Mouse (Mus musculus) liver (tissue): ENCODE measurements around the gene Egln3.

Experiments
- DNase-seq: peaks from one replicate; pipeline ENCODE4 v3.0.0-alpha.2; 2020; ENCODE audit warnings: mixed read lengths

Egln3 gene

GRCm38 (mm10) chr12:54203656-54204045 lies at the start of gene Egln3:
TSS of gene Egln3 (minus strand) at chr12:54203860.
- DNase-seq: peak; percentile 79

GRCm38 (mm10) chr12:54253449-54253848 lies 49.8 kb upstream of the Egln3 start:
- no peak for DNase-seq

DNA sequence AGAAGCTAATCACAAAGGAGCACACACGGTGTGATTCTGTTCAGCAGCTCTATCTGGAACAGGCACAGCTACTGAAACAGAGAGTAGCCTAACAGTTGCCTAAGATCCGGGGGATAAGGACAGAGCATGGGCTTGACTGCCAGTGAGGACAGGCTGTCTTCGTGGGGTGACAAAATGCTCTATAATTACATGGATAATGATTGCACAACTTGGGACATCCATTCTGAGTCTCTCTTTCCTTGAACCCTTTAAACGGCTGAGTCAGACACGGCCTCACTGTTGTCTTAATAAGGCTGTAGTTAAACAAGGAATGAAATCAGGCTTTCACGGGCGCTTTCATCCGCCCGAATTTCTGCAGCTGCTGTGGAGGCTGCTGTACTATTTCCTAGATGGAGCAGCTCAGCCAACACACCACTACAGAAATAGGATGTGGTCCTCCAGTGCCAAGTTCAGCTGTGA lies 48.3 kb upstream of the Egln3 start:
- DNase-seq: no peak

DNA sequence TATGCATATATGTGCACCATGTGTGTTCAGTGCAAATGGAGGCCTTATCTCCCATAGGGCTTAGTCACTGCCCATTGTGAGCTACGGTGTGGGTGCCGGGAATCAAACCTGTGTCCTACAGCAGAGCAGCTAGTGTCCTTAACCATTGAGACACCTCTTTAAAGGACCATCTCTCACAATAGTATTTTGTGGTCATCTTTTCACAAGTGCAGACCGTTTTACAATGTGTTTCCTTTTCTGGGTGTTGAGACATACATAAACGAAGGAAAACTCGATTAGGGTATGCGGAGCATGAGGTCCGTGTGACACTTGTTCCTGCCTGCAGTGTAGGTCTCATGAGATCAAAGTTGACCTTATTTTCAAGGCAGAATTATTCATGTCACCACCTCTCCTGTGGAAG lies 44.2 kb upstream of the Egln3 start:
- no peak for DNase-seq

- DNase-seq: no peak
These were observed 39.5 kb upstream of the Egln3 start for GRCm38 (mm10) chr12:54243158-54243557.

GRCm38 (mm10) chr12:54241976-54242375 lies 38.3 kb upstream of the Egln3 start:
- no peak for DNase-seq

GRCm38 (mm10) chr12:54233794-54234193 lies 30.1 kb upstream of the Egln3 start:
- DNase-seq: no peak

DNA sequence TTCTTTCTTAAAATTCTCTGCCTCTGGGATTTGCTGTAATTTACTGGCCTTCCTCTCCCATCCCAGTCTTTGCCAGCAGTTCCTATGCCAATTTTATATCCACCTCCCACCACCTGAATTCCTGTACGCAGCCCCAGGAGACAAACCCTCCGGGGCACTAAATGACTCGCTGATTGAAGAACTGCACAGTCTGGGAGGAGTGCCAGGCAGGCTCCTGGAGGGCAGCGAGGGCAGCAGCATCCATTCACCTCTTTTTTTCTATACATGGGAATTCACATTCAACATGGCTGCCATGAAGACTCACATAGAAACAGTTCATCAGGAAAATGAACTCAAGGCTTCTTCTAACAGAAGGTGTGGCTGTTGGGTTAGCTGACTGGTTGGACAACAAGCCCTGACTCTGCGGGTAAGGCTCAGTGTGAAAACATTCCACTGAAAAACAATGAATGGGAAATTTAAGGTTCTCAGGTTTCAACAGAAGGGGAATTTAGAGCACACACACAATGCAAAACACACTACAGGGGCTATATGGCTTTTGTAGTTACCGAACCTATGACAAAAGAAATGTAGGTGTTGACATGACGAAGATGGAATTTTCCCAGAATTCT lies 29.4 kb upstream of the Egln3 start:
- no peak for DNase-seq

DNA sequence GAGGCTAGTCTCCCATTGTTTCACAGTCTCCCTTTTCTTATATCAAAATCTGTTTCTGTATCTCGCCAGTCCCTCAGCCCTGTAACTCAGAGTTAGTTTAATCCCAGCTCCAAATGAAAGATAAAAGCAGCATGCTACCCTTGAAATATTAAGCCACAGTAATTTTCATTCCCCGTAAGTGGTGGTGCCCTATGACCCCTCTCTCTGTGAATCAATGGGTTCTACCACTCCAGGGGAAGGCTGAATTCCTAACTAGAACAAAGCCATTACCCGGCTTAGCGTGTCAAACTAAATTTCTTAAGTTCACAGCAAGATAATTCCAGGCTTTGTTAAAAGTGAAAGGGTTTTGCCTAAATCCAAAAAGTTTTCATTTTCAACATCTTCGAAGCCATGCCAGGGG lies 28.8 kb upstream of the Egln3 start:
- DNase-seq: no peak

DNA sequence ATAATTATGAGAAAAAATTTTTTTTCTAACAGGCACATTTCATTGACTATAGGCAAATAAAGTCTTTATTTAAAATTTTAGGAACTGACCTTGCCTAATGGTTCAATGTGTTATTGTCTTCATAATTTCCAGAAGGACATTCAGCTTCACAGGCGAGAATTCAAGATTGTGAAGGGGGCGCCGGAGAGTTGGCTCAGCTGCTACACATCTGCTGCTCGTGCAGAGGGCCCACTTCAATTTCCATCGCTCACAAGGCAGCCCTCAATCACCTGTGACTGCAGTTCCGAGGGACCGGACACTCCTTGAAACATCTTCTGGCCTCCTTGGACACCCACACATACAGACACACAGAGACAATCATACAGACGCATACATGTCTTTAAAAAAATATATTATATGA lies 23.9 kb upstream of the Egln3 start:
- no peak for DNase-seq

DNA sequence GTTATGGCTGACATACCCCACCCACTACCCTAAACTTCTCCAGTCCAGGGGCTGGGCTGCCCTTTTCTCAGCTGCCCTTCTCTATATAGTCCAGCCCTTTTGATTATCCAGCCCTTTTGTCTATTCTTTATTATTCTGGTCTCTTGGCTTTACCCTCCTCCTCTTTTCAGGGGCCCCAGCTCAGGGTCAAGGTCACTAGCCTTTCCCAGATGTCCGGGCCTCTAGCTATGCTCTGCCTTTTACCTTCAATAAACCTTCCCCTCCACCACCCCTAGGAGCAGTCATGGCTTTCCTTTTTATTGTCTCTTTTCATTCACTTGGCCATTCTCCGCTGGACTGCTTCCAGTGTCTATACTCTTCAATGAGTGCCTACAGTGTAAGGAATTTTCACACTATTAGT lies 22.7 kb upstream of the Egln3 start:
- DNase-seq: no peak

GRCm38 (mm10) chr12:54225610-54226009 lies 21.9 kb upstream of the Egln3 start:
- no peak for DNase-seq

GRCm38 (mm10) chr12:54225090-54225489 lies 21.4 kb upstream of the Egln3 start:
- DNase-seq: no peak

DNA sequence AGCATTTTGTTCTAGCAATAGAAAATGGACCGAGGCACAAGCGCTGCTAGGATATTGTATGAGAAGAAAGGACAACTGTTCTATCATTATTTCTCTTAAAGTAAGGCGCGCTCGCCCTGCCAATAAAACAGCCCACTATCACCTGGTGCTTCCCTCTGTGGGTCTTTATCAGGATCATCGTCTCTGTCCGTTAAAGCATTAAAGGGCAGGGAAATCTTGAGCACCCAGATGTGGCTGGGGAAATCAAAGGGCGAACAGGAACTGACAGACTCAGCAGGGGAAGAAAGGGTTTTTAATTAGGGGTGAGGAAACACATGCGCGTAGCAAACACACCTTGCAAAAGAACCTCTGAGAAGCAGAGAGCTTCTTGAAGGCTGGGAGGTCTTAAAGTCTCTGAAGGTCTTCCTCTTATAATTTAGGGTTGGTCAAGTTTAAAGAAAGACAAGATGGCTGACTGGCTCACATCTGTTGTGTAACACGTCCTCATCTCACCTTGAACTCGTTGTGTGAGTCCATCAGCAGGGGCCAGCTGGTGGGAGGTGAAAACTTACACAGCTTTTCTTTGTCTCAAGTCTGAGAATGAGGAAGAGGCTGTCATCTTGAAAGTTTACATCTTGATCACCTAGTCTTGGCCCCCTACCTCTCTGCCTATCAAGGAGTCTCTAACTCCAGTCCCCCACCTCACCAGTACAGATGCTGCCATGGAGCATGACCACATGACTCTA lies 18.5 kb upstream of the Egln3 start:
- no peak for DNase-seq

- DNase-seq: no peak
These were observed 13.0 kb upstream of the Egln3 start for GRCm38 (mm10) chr12:54216673-54217072.

- no peak for DNase-seq
These were observed 10.8 kb upstream of the Egln3 start for GRCm38 (mm10) chr12:54214426-54214825.

DNA sequence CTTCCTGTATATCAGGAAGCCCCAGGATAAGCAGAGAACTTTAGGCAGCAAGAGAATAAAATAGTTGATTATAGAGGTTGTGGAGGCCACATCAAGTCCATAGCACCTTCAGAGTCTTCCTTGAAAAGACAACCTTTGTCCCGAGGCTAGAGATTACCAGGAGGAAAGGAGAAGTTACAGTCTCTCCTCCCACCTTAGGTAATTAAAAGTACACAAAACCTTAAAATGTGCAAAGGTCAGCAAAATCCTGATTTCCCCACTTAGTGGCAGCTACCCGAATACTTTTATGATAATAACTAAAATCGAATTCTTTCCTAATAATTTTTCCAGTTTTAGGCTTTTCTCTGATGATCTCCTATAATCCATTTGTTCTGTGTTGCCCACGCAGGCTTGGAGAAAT lies 10.2 kb upstream of the Egln3 start:
- DNase-seq: no peak

GRCm38 (mm10) chr12:54213230-54213629 lies 9.6 kb upstream of the Egln3 start:
- no peak for DNase-seq

GRCm38 (mm10) chr12:54209182-54209563 lies 5.5 kb upstream of the Egln3 start:
- no peak for DNase-seq

DNA sequence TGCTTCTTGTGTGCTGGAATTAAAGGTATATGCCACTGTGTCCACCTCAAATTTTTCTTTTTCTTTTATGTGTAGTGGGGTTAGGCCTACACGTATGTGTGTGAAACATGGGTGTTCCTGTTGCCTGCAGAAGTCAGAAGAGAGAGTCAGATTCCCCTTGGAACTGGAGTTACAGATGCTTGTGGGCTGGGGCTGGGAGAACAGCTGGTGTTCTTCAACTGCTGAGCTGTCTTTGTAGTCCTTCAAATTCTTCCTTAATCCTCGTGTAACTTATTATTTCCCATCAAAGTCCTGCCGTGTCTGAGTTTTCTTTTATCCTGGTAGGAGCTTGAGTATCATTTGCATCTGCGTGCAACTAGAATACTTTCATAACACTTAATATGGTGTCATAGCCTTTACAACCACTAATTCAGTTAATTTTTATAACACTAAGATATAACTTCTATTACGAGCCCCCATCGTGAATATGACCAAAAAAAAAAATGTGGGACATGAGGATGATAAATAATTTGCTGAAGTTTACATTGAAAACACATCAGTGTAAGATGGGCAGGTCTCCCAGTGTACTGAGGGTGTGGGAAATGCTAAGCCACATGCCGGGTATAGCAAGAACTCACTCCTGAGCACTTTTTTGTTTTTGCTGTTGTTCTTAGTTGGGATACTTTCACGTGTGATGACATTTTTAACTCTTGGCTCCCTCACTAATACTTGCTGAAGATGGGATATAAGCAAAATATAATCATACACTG lies 4.9 kb upstream of the Egln3 start:
- no peak for DNase-seq

DNA sequence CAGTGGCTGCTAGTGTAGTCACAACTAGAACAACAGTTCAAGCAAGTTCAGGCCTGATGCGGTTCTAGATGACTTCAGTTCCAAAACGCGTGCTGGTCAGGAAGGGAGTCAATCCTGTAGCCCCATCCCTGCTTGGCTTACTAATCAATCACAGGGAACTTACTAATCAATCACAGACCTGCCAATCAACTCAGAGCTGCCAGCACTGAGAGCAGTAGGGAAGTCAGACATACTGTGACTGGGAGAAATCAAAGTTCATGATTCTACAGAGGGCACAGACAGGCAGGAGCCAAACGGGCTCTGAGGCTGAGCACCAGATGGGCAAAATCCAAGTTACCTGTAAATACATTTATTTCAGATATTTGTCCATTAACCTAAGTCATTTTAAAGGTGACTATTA lies 2.1 kb upstream of the Egln3 start:
- DNase-seq: no peak

GRCm38 (mm10) chr12:54205195-54205594 lies 1.5 kb upstream of the Egln3 start:
- DNase-seq: peak; percentile 57

- DNase-seq: peak; percentile 13
These were observed 650 bp downstream of the Egln3 start for GRCm38 (mm10) chr12:54202765-54203655.
